Mouse (Mus musculus) liver, postnatal 0 days (tissue): ENCODE measurements around the gene Ift57.

Experiments
- CTCF ChIP-seq: sonication (generic); IDR thresholded peaks from 2 replicates; pipeline ENCODE4 v1.5.1; 2016; ENCODE audit warnings: antibody characterized with exemption, low read depth
- EP300 ChIP-seq: IDR thresholded peaks from 2 replicates; pipeline ENCODE4 v1.6.1; 2016; ENCODE audit warnings: antibody characterized with exemption, low read depth, mild to moderate bottlenecking

DNA sequence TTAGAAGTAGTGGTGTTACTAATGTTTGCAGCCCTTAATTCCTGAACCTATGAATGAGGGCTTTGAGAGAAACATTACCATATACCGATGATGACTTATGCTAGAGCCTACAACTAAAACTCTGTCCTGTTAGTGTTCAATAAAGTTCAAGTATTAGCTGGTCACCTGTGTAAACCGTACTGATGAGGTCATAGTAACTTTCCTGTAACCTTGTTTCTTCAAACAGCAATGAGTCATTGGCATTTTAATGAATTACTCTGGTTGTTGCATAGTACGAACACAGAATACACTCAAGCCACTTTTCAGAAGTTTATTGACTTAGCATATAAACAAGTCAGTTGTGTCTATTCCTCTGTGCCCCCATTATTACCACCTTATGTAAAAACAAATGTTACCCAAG lies 11.2 kb downstream of the Ift57 start:
- TF ChIP-seq CTCF (no peak), EP300 (no peak)
